Mouse (Mus musculus) testis, adult 2 months (tissue): Measurements from ENCODE around the gene Tmod2.

Experiments used
- CTCF ChIP-seq: fragments of 200-500 bp; IDR thresholded peaks from 2 replicates; pipeline ENCODE4 v1.5.1; 2012; ENCODE audit warnings: low read depth, mild to moderate bottlenecking, inconsistent platforms, low read length, moderate library complexity; ENCODE audit not compliant: control insufficient read depth, insufficient read depth, insufficient replicate concordance
- POLR2A ChIP-seq: fragments of 200-500 bp; IDR thresholded peaks from 2 replicates; pipeline ENCODE4 v1.6.1; 2012; ENCODE audit warnings: low read depth, mild to moderate bottlenecking, inconsistent platforms, low read length, moderate library complexity; ENCODE audit not compliant: control insufficient read depth

DNA sequence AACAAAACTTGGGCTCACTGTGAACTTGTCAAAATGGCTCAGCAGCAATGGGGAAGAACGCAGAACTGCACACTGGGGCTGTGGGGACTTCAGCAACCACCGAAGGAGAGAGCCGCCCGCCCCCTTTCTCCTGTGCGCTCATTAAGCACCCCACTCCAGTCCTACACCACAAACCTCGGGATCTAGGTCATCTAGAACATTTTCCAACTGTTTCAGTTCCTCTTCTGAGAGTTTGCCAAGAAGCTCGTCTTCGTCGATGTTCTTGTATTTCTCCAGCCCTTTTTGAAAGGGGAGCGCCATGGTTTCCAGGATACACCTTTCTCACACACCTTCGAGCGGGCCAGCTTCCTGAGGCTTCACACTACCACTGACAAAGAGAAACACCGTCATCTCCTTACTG, 14.1 kb downstream of the Tmod2 start:
- no peak for TF ChIP-seq CTCF
- TF ChIP-seq POLR2A: no peak
